Mouse (Mus musculus): Measurements from ENCODE around the gene Slc25a23. TPM values are rescaled to one million over a fixed set of nuclear protein-coding genes. Genes with fewer than 3 reads are reported as not detected.

Slc25a23 gene
- 10 to 100 TPM; 69.3 to 73.8 TPM for total RNA-seq (2021)
- long read RNA-seq, experiment 1, partial matches to known transcripts, result 25 of 36 reads
- long read RNA-seq, experiment 1, other reads (novel, unspliced or antisense), result 7 of 36 reads
- long read RNA-seq, experiment 2, partial matches to known transcripts, result 20 of 30 reads
- long read RNA-seq, experiment 2, other reads (novel, unspliced or antisense), result 8 of 30 reads

DNA sequence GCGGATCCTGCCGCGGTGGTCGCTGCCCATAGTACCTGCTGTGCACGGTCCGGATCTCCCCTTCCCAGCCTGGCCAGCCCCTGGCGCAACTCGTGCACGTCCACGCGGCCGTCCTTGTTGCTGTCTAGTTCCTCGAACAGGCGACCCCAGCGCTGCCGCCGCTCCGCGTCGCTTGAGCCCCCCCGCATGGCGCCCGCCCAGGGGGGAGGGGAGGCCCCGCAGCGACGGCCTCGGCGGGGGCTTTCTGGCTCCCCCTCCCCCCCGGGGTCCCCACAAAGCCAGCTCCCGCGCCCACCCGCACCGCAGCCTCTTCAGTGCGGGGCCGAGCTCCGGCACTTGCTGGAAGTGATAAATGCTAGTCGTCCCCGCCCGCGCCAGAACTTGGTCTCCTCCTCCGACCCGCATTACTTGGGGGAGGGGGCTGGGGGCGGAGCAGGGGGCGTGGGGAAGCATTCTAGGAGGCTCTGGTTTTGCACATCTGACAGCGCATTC lies at the start of gene Slc25a23:
Slc25a23 (minus strand) TSS at position 378 of the 492 bp plus-strand sequence.
- intact Hi-C loops (cut with DNase I), result loop anchor here (5.0 to 10.0 kb wide), 2 partner anchors 62 to 235 kb away; partner anchors contain the start of gene Alkbh7
- DNase-seq, result peak; percentile 72 to 76

DNA sequence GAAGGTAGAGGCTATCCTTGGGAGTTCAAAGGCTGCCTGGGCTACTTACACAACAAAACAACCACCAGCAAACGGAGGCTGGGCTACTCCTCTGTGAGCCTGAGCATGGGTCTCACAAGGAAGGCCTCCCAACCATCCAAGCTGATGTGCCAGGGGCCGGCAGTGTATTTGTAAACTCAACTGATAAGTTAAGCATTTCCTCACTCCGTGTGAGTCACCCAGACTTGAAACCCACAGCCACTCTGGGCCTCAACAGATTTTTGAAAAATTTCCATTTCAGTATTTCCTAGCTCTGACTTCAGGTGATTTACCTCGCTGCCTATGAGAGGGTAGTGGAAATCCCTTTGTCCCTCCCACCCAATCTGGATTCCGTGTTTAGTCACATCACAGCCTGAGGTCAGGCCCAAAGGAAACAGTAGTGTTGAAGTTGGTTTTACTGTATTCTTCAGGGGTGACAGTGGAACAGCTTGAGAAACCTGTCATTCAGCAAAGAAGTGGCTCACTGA lies 49.1 kb upstream of the Slc25a23 start:
- no peak for DNase-seq
- intact Hi-C loops (cut with DNase I), result no loop called here

DNA sequence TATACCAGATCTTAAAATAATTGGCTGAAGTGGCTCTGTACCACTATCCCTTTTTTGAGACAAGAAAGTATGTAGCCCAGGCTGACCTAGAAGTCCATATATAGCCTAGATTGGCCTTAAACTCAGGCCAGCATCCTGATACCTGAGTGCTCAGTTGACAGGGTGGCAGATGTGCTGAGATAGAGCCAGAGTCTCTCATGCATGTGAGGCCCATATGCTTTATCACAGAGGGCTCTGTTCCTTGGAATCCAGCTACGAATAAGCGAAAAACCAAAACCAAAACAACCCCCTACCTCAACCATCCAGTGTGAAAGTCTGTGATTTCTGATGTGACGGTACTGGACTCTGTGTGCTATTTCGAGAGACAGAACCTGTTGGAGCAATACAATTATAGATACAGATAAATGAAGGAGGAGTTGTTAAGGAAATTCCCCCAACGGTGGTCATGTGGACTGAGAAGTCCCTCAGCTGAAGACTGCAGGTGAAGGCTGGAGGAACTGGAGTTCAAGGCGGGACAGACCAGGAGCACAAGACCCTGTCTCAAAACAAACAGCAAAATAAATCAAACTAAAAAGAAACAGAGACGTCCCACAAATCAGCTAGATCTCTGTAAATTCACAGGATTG lies 48.5 kb upstream of the Slc25a23 start:
- intact Hi-C loops (cut with DNase I), result no loop called here
- no peak for DNase-seq

DNA sequence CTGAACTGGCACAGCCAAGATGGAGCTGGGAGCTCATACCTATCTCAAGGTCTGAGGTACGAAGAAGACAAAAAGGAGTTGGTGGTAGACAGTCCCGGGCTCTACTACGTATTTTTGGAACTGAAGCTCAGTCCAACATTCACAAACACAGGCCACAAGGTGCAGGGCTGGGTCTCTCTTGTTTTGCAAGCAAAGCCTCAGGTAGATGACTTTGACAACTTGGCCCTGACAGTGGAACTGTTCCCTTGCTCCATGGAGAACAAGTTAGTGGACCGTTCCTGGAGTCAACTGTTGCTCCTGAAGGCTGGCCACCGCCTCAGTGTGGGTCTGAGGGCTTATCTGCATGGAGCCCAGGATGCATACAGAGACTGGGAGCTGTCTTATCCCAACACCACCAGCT lies 47.4 kb upstream of the Slc25a23 start:
- DNase-seq, result no peak
- intact Hi-C loops (cut with DNase I), result no loop called here

DNA sequence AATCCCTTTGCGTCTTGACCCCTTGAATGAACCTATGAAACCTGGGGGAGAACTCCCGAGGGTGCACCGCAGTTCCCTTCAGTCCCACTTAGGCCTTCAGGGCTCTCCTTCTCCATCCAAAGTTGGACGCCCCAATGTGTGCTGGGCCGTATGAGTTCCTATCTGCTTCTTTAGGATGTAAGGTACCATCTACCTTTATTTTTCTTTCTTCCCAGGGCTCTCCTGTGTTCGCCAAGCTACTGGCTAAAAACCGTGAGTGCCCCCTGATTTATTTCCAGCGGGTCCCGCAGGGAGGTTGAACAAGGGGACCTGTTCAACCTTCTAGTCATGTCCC lies 46.3 kb upstream of the Slc25a23 start:
- DNase-seq, result no peak
- intact Hi-C loops (cut with DNase I), result no loop called here

DNA sequence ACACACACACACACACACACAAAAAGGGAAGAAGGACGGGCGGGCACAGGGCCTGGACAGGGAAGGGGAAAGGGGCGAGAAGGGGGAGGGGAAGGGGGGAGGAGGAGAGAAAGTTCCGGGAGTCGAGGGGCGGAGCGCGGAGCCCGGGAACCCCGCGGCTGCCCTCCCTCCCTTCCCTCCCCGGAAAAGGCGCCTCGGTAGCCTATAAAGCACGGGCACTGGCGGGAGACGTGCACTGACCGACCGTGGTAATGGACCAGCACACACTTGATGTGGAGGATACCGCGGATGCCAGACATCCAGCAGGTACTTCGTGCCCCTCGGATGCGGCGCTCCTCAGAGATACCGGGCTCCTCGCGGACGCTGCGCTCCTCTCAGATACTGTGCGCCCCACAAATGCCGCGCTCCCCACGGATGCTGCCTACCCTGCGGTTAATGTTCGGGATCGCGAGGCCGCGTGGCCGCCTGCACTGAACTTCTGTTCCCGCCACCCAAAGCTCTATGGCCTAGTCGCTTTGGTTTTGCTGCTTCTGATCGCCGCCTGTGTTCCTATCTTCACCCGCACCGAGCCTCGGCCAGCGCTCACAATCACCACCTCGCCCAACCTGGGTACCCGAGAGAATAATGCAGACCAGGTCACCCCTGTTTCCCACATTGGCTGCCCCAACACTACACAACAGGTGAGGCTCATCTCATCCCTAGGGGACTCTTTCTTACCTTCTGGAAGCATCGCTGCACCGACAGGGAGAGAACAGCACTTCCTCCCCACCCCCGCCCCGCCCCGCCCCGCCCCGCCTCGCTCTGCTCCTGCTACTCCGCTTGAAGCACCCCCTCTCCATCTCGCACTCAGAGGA lies 45.7 kb upstream of the Slc25a23 start, which contains the start of gene Tnfsf9:
Tnfsf9 (plus strand) TSS at position 145 of the 854 bp plus-strand sequence.
- DNase-seq, result peak; percentile 36 to 51
- intact Hi-C loops (cut with DNase I), result no loop called here

DNA sequence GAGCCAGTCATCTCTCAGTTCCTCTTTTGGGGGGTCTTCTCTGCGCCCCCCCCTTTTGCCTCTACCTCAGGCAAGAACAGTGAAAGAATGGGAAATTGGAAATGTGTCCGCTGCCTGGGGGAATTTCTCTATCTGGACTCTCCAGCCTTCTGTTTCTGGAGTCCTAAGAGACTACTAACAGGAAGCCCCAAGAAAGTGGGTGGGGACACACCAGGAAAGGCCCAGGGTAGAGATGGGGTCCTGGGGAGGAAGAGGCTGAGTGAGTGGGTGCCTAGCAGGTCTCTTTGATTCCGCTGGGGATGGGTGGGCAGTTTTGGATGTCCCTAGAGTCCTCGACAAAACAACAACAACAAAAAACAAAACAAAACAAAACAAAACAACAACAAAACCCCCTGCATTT lies 44.8 kb upstream of the Slc25a23 start:
- DNase-seq, result no peak
- intact Hi-C loops (cut with DNase I), result no loop called here

DNA sequence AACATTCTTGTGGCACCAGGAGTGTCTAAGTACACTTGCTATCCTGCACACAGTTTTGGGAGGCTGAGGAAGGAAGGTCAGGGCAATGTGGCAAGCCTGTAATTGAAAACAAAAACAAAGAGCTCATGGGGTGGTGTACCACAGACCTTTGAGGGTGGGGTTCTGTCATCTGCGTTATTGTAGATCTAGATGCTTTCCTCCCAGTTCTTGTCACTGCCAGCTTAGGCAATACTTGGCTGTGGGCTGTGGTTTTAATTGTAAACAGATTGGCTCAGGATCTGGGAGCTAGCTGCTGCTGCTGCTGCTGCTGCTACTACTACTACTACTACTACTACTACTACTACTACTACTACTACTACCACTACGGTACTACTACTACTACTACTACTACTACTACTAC lies 42.6 kb upstream of the Slc25a23 start:
- intact Hi-C loops (cut with DNase I), result no loop called here
- DNase-seq, result no peak

DNA sequence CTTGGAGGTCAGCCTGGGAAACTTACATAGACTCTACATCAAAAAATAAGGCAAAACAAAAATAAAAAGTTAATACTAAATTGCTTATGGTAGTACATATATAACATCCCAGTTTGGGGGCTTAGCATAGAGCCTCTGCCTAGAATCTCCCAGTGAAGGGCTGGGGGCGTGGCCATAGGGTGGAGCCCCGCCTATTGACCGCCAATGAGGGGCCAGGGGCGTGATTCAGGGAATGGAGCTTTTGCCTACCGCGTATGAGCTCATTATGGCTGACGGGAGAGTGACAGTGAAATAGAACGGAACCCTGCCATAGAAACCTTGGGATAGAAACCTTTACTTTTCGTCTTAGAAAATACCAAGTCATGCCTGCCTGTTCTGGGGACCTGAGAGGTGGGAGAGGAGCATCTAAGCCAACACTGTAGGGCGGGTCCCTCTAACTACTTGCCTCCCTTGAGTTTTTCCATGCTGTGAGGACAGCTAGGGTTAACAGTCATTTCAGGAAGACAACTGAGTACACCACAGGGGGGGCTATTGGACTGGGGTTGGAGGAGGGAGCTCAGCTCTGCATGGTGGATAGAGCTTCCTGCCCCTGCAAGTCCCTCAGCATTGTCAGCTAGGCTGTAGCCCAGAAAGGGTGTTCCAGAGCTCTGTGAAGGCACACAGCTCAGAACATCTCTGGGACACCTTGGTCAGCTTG lies 40.1 kb upstream of the Slc25a23 start:
- no peak for DNase-seq
- intact Hi-C loops (cut with DNase I), result loop anchor here (5.0 kb wide), 2 partner anchors 37 to 233 kb away; no protein-coding TSS in a partner anchor

DNA sequence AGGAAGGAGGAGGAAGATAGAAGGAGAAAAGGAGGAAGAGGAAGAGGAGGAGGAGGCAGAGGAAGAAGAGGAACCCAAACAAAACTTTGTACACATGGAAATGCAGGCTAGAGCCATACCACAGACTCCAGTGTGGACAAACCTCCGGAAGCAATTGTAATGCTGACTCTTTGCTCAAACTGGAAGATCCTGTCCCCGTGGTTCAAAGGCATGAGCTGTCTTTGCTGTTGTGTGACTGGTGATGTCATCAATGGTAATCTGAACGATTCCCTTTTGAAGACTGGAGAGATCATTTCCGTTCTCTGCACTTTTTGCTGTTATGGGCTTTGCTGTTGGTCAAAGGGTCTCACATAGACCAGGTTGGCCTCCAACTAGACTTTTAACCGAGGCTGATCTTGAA lies 38.7 kb upstream of the Slc25a23 start:
- intact Hi-C loops (cut with DNase I), result loop anchor here (5.0 kb wide), 2 partner anchors 36 to 234 kb away; no protein-coding TSS in a partner anchor
- DNase-seq, result no peak

DNA sequence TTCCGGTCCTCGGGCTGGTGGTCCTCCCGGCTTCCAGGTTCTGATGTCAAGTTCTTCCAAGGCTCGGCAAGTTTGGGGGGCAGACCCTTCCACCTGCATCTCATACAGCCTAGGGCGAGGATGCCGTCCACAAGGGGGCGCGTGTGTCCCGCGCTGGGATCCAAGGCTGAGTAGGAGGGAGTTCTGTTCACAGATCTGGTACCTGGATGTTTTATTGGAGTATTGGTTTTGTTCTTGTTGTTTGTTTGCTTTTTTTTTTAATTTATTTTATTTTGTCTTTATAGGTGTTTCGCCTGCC lies 36.9 kb upstream of the Slc25a23 start:
- peak; percentile 90 to 92 for DNase-seq
- intact Hi-C loops (cut with DNase I), result loop anchor here (1.0 to 5.0 kb wide), 3 partner anchors 34 to 236 kb away; no protein-coding TSS in a partner anchor

DNA sequence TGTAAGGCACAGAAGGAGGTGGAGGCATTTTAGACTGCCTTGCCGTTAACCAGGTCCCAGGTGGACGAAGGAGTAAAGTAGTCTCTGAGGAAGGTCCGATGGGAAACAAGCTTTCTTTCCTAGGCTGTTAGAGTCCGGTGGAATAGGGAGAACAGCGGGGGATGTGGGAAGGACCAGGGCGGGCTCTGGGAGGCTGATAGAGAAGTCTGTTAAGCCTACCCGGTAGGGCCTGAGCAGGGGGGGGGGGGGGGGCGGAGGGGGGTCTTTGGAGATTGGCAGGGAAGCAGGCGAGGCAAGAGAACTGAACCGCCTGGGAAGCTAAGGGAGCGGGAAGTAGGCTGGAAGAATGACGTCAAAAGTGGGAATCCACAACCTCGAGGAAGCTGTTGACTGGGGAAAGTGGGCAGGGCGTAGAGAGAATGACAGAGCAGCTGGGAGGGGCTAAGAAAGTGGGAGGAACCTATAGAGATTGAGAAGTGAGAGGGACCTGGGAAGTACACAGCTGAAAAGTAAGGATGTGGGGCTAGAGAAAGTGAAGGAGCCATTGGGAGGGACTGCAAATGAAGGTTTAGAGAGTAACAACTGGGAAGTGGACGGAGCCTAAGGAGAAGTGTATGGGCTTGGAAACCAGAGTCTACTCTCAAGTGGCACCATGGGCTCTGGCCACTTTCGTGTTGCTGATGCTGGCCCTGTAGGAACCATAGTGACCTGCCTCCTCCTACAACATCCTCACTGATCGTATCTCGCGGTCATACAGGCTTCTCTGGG lies 36.4 kb upstream of the Slc25a23 start:
- intact Hi-C loops (cut with DNase I), result loop anchor here (1.0 to 5.0 kb wide), 3 partner anchors 34 to 236 kb away; no protein-coding TSS in a partner anchor
- DNase-seq, result peak; percentile 45 to 61

DNA sequence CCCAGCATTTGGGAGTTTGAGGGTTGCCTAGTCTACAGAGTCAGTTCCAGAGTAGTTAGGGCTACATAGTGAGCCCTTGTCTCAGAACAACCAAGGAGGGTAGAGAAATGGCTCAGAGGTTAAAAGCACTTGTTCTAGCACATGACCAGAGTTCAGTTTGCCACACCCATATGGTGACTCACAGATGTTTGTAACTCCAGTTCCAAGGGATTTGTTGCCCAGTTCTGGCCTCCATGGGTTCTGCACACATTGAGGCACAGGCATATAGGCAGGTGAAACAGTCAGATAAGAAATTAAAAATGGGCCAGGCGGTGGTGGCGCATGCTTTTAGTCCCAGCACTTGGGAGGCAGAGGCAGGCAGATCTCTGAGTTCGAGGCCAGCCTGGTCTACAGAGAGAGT lies 34.6 kb upstream of the Slc25a23 start:
- intact Hi-C loops (cut with DNase I), result no loop called here
- no peak for DNase-seq

DNA sequence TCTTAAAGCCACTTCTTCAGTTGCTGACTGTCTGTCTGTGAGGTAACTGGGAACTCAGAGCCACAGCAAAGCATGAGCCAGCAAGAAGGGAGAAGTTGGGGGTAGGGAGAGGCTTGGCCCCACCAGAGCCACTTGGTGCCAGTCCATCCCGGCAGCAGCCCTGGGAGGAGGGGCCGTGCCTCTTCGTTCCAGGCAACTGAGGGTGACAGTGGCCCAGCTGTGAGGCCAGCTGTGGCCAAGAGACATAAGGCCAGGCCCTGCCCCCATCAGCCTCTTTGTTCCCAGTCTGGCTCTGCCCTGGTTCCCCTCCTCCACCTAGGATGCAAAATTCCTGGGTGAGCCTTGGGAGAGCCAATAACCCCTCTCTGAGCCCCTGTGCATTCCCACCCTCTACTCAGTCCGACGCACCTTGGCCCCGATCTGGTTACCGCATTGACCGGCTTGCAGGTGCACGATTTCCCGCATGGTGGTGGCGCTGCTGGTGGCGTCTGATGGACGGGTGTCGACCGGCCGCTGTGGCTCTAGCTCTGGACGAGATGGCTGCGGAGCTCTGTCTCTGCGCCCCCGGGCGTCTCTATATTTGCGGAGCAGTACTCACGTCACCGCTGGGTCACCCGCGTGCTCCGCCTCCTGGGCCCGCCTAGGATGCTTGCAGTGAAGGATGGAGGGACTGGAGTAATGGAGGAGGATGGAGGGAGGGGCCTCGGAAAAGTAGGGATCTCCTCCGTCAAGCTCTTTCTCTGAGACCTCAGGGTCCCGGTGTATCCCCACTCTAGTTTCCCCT lies 27.6 kb upstream of the Slc25a23 start, which contains the start of gene Tubb4a:
Tubb4a (minus strand) TSS at position 734 of the 784 bp plus-strand sequence.
- DNase-seq, result peak; percentile 45 to 52
- intact Hi-C loops (cut with DNase I), result no loop called here

DNA sequence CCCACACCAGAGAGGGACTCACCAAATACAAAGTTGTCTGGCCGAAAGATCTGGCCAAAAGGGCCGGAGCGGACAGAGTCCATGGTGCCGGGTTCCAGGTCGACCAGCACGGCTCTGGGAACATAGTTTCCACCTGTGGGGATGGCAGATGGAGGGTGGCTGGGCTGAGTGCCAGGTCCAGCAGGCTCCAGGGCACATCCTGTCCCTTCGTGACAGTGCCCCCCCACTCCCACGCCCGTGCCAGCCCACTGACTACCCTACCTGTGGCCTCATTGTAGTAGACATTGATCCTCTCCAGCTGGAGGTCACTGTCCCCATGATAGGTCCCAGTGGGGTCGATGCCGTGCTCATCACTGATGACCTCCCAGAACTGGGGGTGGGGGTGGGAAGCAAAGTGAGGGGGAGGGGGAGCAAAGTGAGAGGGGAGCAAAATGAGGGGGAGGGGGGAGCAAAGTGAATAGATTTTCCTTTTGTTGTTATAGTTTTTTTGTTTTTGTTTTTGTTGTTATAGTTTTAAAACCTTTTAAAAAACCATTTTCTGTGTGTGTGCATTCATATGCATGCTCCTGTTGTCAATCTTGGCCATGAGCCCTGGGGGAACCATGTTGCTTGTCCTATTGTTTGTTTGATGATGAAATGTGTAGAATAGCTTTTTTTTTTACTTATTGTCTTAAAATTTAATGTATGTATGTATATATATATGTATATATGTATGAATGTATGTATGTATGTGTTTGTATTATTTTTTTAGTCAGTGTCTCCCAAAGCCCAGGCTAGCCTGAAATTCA lies 26.5 kb upstream of the Slc25a23 start:
- intact Hi-C loops (cut with DNase I), result no loop called here
- DNase-seq, result no peak

DNA sequence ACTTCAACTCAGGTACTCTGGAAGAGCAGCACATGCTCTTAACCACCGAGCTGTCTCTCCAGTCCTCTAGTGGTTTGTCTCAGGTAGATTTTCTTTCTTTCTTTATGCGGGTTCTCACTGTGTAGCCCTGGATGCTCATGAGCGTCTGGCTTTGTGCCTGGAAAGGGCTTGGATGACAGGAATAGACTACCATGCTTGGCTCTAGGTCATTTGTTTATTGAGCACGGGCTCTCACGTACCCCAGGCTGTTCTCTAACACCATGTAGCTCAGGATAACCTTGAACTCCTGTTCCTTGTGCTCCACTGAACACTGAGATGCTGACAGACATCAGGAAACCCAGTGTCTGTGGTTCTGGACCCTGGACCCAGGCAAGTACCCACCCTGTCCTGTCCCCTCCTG lies 22.8 kb upstream of the Slc25a23 start:
- intact Hi-C loops (cut with DNase I), result no loop called here
- DNase-seq, result no peak

DNA sequence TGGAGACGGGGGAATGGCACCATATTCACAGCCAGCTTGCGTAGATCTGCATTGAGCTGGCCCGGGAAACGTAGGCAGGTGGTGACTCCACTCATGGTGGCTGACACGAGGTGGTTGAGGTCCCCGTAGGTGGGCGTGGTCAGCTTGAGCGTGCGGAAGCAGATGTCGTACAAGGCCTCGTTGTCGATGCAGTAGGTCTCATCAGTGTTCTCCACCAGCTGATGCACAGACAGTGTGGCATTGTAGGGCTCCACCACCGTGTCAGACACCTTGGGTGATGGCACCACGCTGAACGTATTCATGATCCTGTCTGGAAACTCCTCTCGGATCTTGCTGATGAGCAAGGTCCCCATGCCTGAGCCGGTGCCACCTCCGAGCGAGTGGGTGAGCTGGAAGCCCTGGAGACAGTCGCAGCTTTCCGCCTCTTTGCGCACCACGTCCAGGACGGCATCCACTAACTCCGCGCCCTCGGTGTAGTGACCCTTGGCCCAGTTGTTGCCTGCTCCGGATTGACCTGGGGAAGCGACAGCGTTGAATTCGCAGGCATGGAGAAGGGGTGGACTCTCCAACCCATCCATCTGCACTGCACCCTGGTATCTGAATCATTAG lies 21.7 kb upstream of the Slc25a23 start:
- no peak for DNase-seq
- intact Hi-C loops (cut with DNase I), result no loop called here

DNA sequence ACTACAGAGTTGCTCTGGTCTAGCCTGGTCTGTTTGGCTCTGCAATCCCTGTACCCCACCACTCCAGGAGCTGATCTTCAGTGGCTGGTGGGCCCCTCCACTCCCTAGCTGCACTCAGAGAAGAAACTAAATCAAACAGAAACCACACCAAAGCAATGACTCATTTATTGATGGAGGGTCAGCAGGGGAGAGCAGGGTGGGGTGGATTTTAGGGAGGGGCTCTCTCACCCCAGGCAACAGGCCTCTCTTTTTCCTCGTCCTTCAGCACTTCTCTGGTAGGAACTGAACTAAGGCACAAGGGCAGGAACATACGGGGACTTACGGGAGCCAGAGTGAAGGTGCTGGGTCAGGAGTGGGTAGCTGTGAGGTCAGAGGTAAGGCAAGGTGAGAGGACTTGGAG lies 20.3 kb upstream of the Slc25a23 start:
- intact Hi-C loops (cut with DNase I), result no loop called here
- DNase-seq, result no peak
